Mouse (Mus musculus) olfactory bulb, adult 2 months (tissue): ENCODE measurements at regions not wholly inside any gene's neighbourhood (a gene's known extent, or its start where the extent isn't known, plus 50 kb on each side); places are given as distances from the start of the nearest gene placed in this dataset.

ENCODE experiments used
- CTCF ChIP-seq: fragments of 200-500 bp; IDR thresholded peaks from 2 replicates; pipeline ENCODE4 v1.5.1; 2012; ENCODE audit warnings: low read depth, mild to moderate bottlenecking, low read length, moderate library complexity; ENCODE audit not compliant: insufficient read depth
- POLR2A ChIP-seq: fragments of 200-500 bp; IDR thresholded peaks from 2 replicates; pipeline ENCODE4 v1.6.1; 2012; ENCODE audit warnings: mild to moderate bottlenecking, low read depth, low read length, moderate library complexity; ENCODE audit not compliant: insufficient read depth

GRCm38 (mm10) chr17:63786444-63786843, 76.4 kb upstream of the Fer start:
- no peak for TF ChIP-seq CTCF
- no peak for TF ChIP-seq POLR2A
